Mouse (Mus musculus) stomach, embryonic 14.5 days (tissue): Measurements from ENCODE around the gene Spo11. TPM values are rescaled to one million over a fixed set of nuclear protein-coding genes. Genes with fewer than 3 reads are reported as not detected.

Source experiments
- ATAC-seq: fragments of 200-750 bp; cut with Nextera tagmentation; 2 replicates; pipeline ENCODE4 v1.8.0; 2017; ENCODE audit warnings: low read depth, moderate TSS enrichment; ENCODE audit not compliant: insufficient number of reproducible peaks, insufficient read depth, low FRiP score
- H3K27ac ChIP-seq: fragments of 300-500 bp; sonication (generic); 2 replicates; pipeline ENCODE4 v1.5.1; 2014; ENCODE audit warnings: mild to moderate bottlenecking, low read length, moderate library complexity, mixed read lengths
- H3K27me3 ChIP-seq: fragments of 300-500 bp; sonication (generic); 2 replicates; pipeline ENCODE4 v1.6.1; 2014; ENCODE audit warnings: low read length, control low read depth, mixed read lengths; ENCODE audit not compliant: control insufficient read depth, insufficient read depth
- H3K36me3 ChIP-seq: fragments of 300-500 bp; sonication (generic); 2 replicates; pipeline ENCODE4 v1.6.1; 2014; ENCODE audit warnings: mild to moderate bottlenecking, control low read depth, low read length, moderate library complexity, mixed read lengths; ENCODE audit not compliant: control insufficient read depth, insufficient read depth
- H3K4me1 ChIP-seq: fragments of 300-500 bp; sonication (generic); 2 replicates; pipeline ENCODE4 v1.6.1; 2014; ENCODE audit warnings: low read length, control low read depth, mixed read lengths; ENCODE audit not compliant: control insufficient read depth, insufficient read depth
- H3K4me2 ChIP-seq: fragments of 300-500 bp; sonication (generic); replicated peaks from 2 replicates; pipeline ENCODE4 v1.6.1; 2014; ENCODE audit warnings: low read depth, low read length, control low read depth
- H3K4me3 ChIP-seq: fragments of 300-500 bp; sonication (generic); 2 replicates; pipeline ENCODE4 v1.5.1; 2014; ENCODE audit warnings: low read depth, low read length, control low read depth
- H3K9ac ChIP-seq: fragments of 300-500 bp; sonication (generic); replicated peaks from 2 replicates; pipeline ENCODE4 v1.6.1; 2014; ENCODE audit warnings: low read depth, mild to moderate bottlenecking, control low read depth, low read length, moderate library complexity, mixed read lengths
- H3K9me3 ChIP-seq: fragments of 300-500 bp; sonication (generic); 2 replicates; pipeline ENCODE4 v1.6.1; 2016; ENCODE audit warnings: low read depth, low read length, control low read depth; ENCODE audit not compliant: control insufficient read depth
- WGBS: fragments of 180-500 bp; shearing (Covaris S2); extraction: QIAGEN DNeasy Blood & Tissue Kit; methylation state at CpG from one replicate; pipeline ENCODE4 v1.1.7; 2014; 5-methylcytosine and 5-hydroxymethylcytosine counted together
- polyA plus RNA-seq: library from polyadenylated mRNA; unstranded; fragments of >200 nt; fragmentation: Nextera tagmentation; extraction: Ambion mirVana; gene quantifications from 2 replicates; pipeline ENCODE4 v1.2.1, GENCODE M21; 2014

The Spo11 gene
- 0.54 and 0.76 TPM in 2 replicates for polyA plus RNA-seq

DNA sequence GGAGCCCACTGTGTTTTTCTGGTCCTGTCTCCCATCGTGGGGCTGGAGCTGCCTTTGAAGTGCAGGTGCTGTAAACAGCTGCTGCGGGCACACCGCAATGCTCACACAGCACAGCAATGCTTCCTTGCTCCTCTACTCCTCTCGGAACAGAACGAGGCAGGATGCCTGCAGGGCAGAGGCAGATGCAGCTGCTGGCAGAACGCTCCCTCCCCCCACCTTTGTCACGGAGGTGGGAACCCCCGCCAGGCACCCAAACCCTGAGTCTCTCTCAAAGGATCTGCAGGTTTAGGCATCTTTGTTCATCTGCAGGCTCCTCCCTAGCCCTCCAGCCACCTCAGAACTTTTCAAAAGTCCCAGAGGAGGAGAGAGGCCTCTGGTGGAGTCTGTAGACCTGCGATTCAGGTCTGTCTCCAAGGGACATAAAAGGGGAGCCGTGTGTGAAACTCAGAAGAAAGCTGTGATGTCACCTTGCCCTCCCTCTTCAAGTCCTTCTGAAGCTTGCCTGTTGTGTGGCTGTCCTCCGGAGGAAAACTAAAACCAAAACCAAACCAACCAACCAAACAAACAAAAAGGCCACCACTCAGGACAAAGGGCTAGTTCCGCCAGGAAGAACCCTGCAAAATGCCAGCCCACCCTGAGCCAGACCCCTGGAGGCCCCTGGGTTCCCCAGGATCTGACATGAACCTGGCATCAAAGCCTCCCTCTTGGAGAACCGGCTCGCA is at the start of gene Spo11:
Gene Spo11, plus strand, starts transcription at position 292 of the 722 bp plus-strand sequence.
- ATAC-seq = no peak
- 19% methylated on average over 14 of the region's 14 CpGs for WGBS
- H3K4me1 ChIP-seq = 0 out of 2 replicates have a peak, but pooled peaks cover 7% of the 10 kb centered on the region
- no peaks in the 10 kb centered on the region for H3K36me3 ChIP-seq
- H3K9me3 ChIP-seq = no peaks in the 10 kb centered on the region
- no peak within 1 kb of the TSS for H3K9ac ChIP-seq
- no peak within 1 kb of the TSS for H3K4me3 ChIP-seq
- peak within 1 kb of the TSS; percentile 11; the same call in 1 of the 2 replicates for H3K4me2 ChIP-seq
- H3K27me3 ChIP-seq = no peaks in the 10 kb centered on the region
- peak within 1 kb of the TSS; percentile 21; the same call in 1 of the 2 replicates for H3K27ac ChIP-seq

DNA sequence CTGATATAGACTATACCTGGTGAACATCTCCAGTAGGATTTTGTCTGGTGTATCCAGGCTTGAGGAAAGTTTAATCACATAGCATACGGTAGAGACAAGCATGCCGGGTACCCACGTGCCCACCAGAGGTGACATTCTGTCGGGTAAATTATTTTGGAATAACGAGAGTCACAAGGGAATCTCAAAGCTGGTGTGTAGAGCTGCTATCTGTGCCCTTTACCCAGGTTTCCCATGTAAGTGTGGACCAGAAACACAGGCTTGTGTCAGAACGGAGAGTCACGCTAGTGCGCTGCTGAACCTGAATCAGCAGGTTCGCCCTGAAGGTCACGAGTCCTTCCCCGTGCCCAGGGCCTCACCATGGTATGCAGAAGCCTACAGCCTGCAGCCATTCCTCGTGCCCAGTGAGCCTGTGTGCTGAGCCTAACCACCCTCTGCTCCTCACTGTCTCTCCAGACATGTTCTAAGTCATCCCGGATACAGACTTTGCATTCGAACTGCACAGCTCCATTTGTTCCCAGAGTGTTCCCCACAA is 47.5 kb upstream of the Spo11 start:
- Histone ChIP-seq H3K27me3 (no peaks in the 10 kb centered on the region), H3K4me2 (no peak overlapping the region), H3K36me3 (no peaks in the 10 kb centered on the region), H3K4me1 (peaks cover 22% of the 10 kb centered on the region; the same call in 1 of the 2 replicates), H3K9ac (no peak overlapping the region), H3K27ac (no peak overlapping the region), H3K9me3 (no peaks in the 10 kb centered on the region), H3K4me3 (no peak overlapping the region)
- no peak for ATAC-seq
- WGBS = 76% methylated on average over 14 of the region's 14 CpGs

DNA sequence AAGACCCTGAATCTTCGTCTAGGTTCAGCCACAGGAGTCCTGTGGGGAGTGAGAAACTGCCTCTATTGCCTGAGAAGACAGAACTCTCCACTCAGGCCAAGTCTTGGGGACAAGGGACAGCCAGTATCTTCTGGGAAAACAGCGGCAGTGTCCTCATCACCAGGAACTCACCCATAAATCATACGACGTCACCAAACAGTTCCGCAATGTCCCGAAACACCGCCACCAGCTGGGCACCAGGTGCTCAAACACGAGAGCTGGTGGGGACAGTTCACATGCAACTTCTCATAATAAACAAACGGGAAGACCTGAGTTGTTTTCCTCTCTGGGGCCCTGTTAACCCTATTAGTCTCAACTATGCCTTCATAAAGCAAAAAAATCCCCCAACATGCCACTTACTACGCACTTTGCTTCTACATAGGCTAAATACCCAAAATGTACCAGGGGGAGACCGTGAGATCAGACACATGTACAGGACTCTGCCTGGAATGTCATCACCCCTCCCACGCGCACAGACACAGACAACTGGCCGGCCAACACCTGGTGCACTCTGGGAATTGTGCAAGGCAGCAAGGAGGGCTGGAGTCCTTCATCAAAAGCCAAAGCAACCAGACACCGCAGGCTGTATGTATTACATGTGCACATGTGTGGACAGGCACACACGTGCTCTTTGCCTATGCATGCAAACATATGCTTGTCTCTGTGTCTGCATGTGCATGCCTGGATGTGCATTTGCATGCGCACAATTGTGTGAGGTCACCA is 46.2 kb upstream of the Spo11 start:
- Histone ChIP-seq H3K4me2 (no peak overlapping the region), H3K9ac (no peak overlapping the region), H3K4me3 (no peak overlapping the region), H3K4me1 (peaks cover 30% of the 10 kb centered on the region), H3K36me3 (no peaks in the 10 kb centered on the region), H3K9me3 (no peaks in the 10 kb centered on the region), H3K27me3 (no peaks in the 10 kb centered on the region), H3K27ac (no peak overlapping the region)
- no peak for ATAC-seq
- 69% methylated on average over 17 of the region's 17 CpGs for WGBS

DNA sequence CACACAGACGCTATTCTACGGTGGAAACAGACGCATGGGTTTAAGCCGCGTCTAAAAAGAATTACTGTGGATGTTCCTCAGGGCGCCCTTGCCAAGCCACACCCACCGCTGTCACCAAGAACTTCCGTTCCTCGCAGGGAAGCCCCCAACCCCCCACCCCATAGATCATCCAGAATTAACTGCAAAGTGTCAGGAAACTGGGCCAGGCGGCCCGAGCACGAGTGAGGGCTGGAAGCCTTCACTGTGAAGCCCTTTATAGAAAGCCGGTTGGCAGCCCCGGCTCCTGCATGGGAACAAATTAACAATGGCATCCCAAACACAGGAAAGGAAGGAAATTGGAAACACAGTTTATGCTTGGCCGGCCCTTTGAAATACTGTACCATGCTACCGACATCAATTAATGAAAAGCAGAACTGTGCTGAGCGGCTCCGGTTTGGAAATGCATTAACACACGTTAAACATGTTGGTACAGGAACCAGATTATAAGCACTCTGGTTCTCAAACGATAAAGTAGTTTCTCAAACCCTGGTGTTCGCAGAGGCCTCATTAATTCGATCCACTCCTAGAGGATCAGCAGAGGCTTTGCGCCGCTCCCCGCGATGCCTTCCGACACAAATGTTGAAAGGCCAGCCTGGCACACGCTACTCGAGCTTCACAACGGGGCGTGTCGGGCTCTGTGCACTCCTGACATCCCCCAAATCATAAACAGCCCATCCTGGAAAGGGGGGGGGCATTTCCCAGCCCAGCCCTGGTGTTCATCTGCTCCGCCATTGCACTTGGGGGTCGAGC is 43.7 kb upstream of the Spo11 start:
- Histone ChIP-seq H3K4me3 (no peak overlapping the region), H3K9ac (no peak overlapping the region), H3K4me1 (peaks cover 54% of the 10 kb centered on the region), H3K4me2 (peak overlapping the region; percentile 37), H3K27ac (peak overlapping the region; percentile 75; the same call in 1 of the 2 replicates), H3K36me3 (no peaks in the 10 kb centered on the region), H3K9me3 (no peaks in the 10 kb centered on the region), H3K27me3 (no peaks in the 10 kb centered on the region)
- ATAC-seq = no peak; the same call in 1 of the 2 replicates
- 6% methylated on average over 34 of the region's 34 CpGs for WGBS

DNA sequence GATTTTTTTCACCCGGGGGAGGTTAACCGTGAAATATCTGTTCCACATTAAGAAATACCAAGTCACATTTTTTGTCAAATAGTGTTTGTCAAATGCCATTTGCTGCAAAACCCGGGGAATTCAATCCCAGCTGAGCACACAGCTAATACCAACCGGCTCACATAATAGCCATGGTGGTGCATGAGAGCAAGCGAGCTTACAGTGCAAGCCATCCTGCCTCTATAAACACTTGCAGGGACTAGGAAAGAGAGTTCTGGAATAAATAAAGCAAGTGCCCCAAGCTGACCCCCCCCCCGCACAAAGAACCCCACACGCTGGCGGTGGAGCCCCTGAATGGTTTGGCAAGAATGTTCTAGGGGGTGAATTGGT is 43.1 kb upstream of the Spo11 start:
- 5% methylated on average over 8 of the region's 8 CpGs for WGBS
- Histone ChIP-seq H3K4me3 (no peak overlapping the region), H3K36me3 (no peaks in the 10 kb centered on the region), H3K9me3 (no peaks in the 10 kb centered on the region), H3K27me3 (no peaks in the 10 kb centered on the region), H3K4me2 (peak overlapping the region; percentile 37), H3K27ac (peak overlapping the region; percentile 75; the same call in 1 of the 2 replicates), H3K9ac (no peak overlapping the region), H3K4me1 (peaks cover 56% of the 10 kb centered on the region)
- no peak for ATAC-seq

DNA sequence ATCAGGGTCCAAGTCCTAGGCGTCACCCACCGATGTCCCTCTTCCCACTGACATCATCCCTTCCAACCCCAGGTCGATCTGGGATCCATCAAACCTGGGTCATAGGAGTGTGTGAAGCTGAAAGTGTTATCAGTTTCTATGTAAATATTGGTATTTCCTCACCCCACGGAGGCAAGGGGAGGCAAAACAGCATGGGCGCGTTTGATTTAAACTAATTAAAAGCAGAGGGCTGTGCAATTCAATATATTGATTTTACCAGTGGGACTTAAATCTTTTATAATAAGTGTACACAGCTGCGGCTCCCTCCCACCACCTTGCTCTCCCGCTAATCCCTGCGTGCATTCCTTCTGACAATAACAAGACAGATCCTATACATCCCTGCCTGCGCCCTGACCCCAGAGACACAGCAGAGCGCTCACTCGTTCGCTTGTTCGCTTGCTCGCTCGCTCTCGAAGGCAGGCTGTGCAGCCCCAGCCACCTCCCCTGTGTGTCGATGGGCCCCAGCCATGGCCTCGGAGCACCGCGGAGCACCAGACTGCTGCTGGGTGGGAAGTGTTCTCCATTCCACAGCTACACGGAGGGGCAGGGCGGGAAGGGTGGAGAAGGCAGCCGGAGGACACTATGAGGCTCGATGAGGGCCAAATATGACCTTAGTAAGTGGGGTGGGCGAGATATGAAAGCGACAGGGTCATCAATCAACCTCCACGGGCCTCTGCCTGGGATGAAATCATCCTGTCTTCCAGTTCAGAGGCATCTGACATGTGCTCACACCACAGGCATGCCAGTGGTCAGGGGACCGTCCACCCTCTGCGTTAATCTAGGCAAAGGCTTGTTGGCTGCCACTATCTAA is 42.4 kb upstream of the Spo11 start:
- H3K36me3 ChIP-seq = no peaks in the 10 kb centered on the region
- H3K4me3 ChIP-seq = 0 out of 2 replicates have a peak overlapping the region, but pooled peaks have one; percentile 6
- 13% methylated on average over 30 of the region's 30 CpGs for WGBS
- H3K27me3 ChIP-seq = no peaks in the 10 kb centered on the region
- no peak for ATAC-seq
- H3K27ac ChIP-seq = peak overlapping the region; percentile 75; the same call in 1 of the 2 replicates
- H3K9me3 ChIP-seq = no peaks in the 10 kb centered on the region
- H3K4me1 ChIP-seq = peaks cover 56% of the 10 kb centered on the region
- peak overlapping the region; percentile 37 for H3K4me2 ChIP-seq
- no peak overlapping the region for H3K9ac ChIP-seq

DNA sequence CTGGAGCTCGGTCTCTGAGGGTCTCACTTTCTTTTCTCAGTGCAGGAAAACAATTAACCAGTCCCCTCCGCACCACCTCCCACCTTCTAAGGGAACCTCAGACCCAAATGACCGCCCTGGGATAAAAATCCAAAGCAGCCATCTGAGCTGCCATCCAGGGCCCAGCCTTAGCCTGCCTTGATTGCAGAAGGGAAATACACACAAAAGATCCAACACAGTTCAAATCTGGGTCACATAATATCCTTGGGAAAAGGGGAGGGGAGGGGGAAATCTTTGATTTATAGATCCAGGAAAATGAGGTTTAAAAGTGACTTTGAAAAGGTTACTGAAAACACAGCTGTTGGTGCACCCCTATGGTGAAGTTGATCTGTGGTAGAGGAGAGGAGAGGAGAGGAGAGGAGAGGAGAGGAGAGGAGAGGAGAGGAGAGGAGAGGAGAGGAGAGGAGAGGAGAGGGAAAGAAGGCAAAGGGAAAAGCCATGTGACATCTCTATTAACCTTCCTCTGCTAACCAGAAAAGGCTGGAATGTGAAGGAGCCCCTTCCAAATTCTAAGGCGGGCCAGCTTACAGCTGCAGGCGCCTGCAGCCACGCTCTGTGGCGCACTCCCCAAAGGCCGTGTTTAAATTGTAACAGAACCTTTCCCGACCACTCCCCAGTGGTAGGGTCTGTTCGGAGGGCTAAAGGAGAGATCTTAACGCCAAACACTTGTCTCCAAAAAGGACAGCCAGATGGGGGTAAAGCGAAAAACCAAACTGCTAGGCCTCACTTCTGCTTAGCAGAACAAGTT is 41.5 kb upstream of the Spo11 start:
- Histone ChIP-seq H3K9me3 (no peaks in the 10 kb centered on the region), H3K4me1 (peaks cover 59% of the 10 kb centered on the region), H3K4me2 (peak overlapping the region; percentile 99), H3K27me3 (no peaks in the 10 kb centered on the region), H3K4me3 (no peak overlapping the region), H3K27ac (peak overlapping the region; percentile 78), H3K36me3 (no peaks in the 10 kb centered on the region), H3K9ac (0 out of 2 replicates have a peak overlapping the region, but pooled peaks have one; percentile 14)
- WGBS = 29% methylated on average over 12 of the region's 12 CpGs
- ATAC-seq = no peak
